Mouse (Mus musculus): Measurements from ENCODE around the gene Zdhhc23. TPM values are rescaled to one million over a fixed set of nuclear protein-coding genes. Genes with fewer than 3 reads are reported as not detected.

Zdhhc23 gene
- polyA plus RNA-seq, 1 experiment from 2014 or later, result 0.62 TPM

- H3K27ac ChIP-seq, result no peak overlapping the region
- no peak overlapping the region for H3K4me3 ChIP-seq
- H3K9me3 ChIP-seq, result no peaks in the 10 kb centered on the region
- no peak for ATAC-seq (ENCODE audit: low FRiP score, low read depth)
- no peaks in the 10 kb centered on the region for H3K36me3 ChIP-seq
- H3K9ac ChIP-seq, result no peak overlapping the region
- H3K4me2 ChIP-seq (replicated peaks), result no peak overlapping the region
- H3K4me1 ChIP-seq, result no peaks in the 10 kb centered on the region
- 82% methylated on average over 8 of the region's 8 CpGs for WGBS
- no peaks in the 10 kb centered on the region for H3K27me3 ChIP-seq
These were observed 19.5 kb upstream of the Zdhhc23 start for GRCm38 (mm10) chr16:43999111-43999510.

GRCm38 (mm10) chr16:43994623-43995022 lies 15.0 kb upstream of the Zdhhc23 start:
- Histone ChIP-seq H3K27ac (no peak overlapping the region), H3K4me1 (no peaks in the 10 kb centered on the region), H3K4me2 (replicated peaks) (no peak overlapping the region), H3K9me3 (no peaks in the 10 kb centered on the region), H3K27me3 (no peaks in the 10 kb centered on the region), H3K4me3 (no peak overlapping the region), H3K9ac (no peak overlapping the region), H3K36me3 (no peaks in the 10 kb centered on the region)
- ATAC-seq (ENCODE audit: low FRiP score, low read depth), result no peak
- 82% methylated on average over 3 of the region's 3 CpGs for WGBS

- Histone ChIP-seq H3K4me2 (replicated peaks) (no peak overlapping the region), H3K36me3 (no peaks in the 10 kb centered on the region), H3K27ac (no peak overlapping the region), H3K27me3 (no peaks in the 10 kb centered on the region), H3K4me1 (no peaks in the 10 kb centered on the region), H3K4me3 (no peak overlapping the region), H3K9ac (no peak overlapping the region), H3K9me3 (no peaks in the 10 kb centered on the region)
- ATAC-seq (ENCODE audit: low FRiP score, low read depth), result 0 out of 2 replicates have a peak, but pooled peaks have one; percentile 24
- WGBS, result 87% methylated on average over 4 of the region's 4 CpGs
These were observed 6.7 kb upstream of the Zdhhc23 start for GRCm38 (mm10) chr16:43986299-43986698.

- Histone ChIP-seq H3K4me1 (peaks cover 7% of the 10 kb centered on the region; the same call in 1 of the 2 replicates), H3K36me3 (no peaks in the 10 kb centered on the region), H3K9me3 (no peaks in the 10 kb centered on the region), H3K4me2 (replicated peaks) (peak overlapping the region; percentile 100), H3K9ac (peak overlapping the region; percentile 62), H3K4me3 (peak overlapping the region; percentile 73), H3K27me3 (peaks cover 25% of the 10 kb centered on the region), H3K27ac (no peak overlapping the region)
- 27% methylated on average over 9 of the region's 9 CpGs for WGBS
- no peak for ATAC-seq (ENCODE audit: low FRiP score, low read depth)
These were observed 569 bp upstream of the Zdhhc23 start for GRCm38 (mm10) chr16:43980110-43980609.

GRCm38 (mm10) chr16:43979010-43979327 lies 622 bp downstream of the Zdhhc23 start:
- Histone ChIP-seq H3K27me3 (peaks cover 25% of the 10 kb centered on the region), H3K4me2 (replicated peaks) (peak overlapping the region; percentile 100), H3K9ac (peak overlapping the region; percentile 62), H3K4me1 (peaks cover 7% of the 10 kb centered on the region; the same call in 1 of the 2 replicates), H3K9me3 (no peaks in the 10 kb centered on the region), H3K36me3 (no peaks in the 10 kb centered on the region), H3K4me3 (peak overlapping the region; percentile 73), H3K27ac (no peak overlapping the region)
- ATAC-seq (ENCODE audit: low FRiP score, low read depth), result no peak
- 9% methylated on average over 7 of the region's 7 CpGs for WGBS

- H3K4me3 ChIP-seq, result no peak overlapping the region
- peaks cover 6% of the 10 kb centered on the region for H3K27me3 ChIP-seq
- no peaks in the 10 kb centered on the region for H3K4me1 ChIP-seq
- ATAC-seq (ENCODE audit: low FRiP score, low read depth), result no peak
- no peak overlapping the region for H3K4me2 ChIP-seq (replicated peaks)
- no peaks in the 10 kb centered on the region for H3K9me3 ChIP-seq
- H3K36me3 ChIP-seq, result no peaks in the 10 kb centered on the region
- whole genome bisulfite sequencing, result 86% methylated on average over 22 of the region's 22 CpGs
- no peak overlapping the region for H3K9ac ChIP-seq
- H3K27ac ChIP-seq, result no peak overlapping the region
These were observed 5.9 kb downstream of the Zdhhc23 start for GRCm38 (mm10) chr16:43973606-43974220.

- ATAC-seq (ENCODE audit: low FRiP score, low read depth), result no peak
- Histone ChIP-seq H3K36me3 (no peaks in the 10 kb centered on the region), H3K9me3 (no peaks in the 10 kb centered on the region), H3K4me3 (no peak overlapping the region), H3K4me1 (no peaks in the 10 kb centered on the region), H3K9ac (no peak overlapping the region), H3K4me2 (replicated peaks) (no peak overlapping the region), H3K27ac (no peak overlapping the region), H3K27me3 (0 out of 2 replicates have a peak, but pooled peaks cover 2% of the 10 kb centered on the region)
- WGBS, result 87% methylated on average over 11 of the region's 11 CpGs
These were observed 6.4 kb downstream of the Zdhhc23 start for GRCm38 (mm10) chr16:43973147-43973546.

GRCm38 (mm10) chr16:43972391-43972790 lies 7.2 kb downstream of the Zdhhc23 start:
- Histone ChIP-seq H3K4me1 (no peaks in the 10 kb centered on the region), H3K4me2 (replicated peaks) (no peak overlapping the region), H3K36me3 (no peaks in the 10 kb centered on the region), H3K27me3 (0 out of 2 replicates have a peak, but pooled peaks cover 2% of the 10 kb centered on the region), H3K9ac (no peak overlapping the region), H3K4me3 (no peak overlapping the region), H3K9me3 (no peaks in the 10 kb centered on the region), H3K27ac (no peak overlapping the region)
- ATAC-seq (ENCODE audit: low FRiP score, low read depth), result no peak
- 85% methylated on average over 2 of the region's 2 CpGs for WGBS

GRCm38 (mm10) chr16:43971741-43972140 lies 7.8 kb downstream of the Zdhhc23 start:
- no peaks in the 10 kb centered on the region for H3K9me3 ChIP-seq
- H3K27me3 ChIP-seq, result 0 out of 2 replicates have a peak, but pooled peaks cover 2% of the 10 kb centered on the region
- H3K36me3 ChIP-seq, result no peaks in the 10 kb centered on the region
- no peak overlapping the region for H3K9ac ChIP-seq
- 88% methylated on average over 9 of the region's 9 CpGs for WGBS
- ATAC-seq (ENCODE audit: low FRiP score, low read depth), result no peak
- H3K4me1 ChIP-seq, result no peaks in the 10 kb centered on the region
- H3K4me2 ChIP-seq (replicated peaks), result no peak overlapping the region
- no peak overlapping the region for H3K27ac ChIP-seq
- H3K4me3 ChIP-seq, result no peak overlapping the region

- 92% methylated on average over 11 of the region's 11 CpGs for WGBS
- Histone ChIP-seq H3K4me3 (no peak overlapping the region), H3K4me2 (replicated peaks) (no peak overlapping the region), H3K4me1 (no peaks in the 10 kb centered on the region), H3K27ac (no peak overlapping the region), H3K9ac (no peak overlapping the region), H3K36me3 (no peaks in the 10 kb centered on the region), H3K9me3 (no peaks in the 10 kb centered on the region), H3K27me3 (0 out of 2 replicates have a peak, but pooled peaks cover 1% of the 10 kb centered on the region)
- no peak for ATAC-seq (ENCODE audit: low FRiP score, low read depth)
These were observed 8.4 kb downstream of the Zdhhc23 start for GRCm38 (mm10) chr16:43971189-43971588.

GRCm38 (mm10) chr16:43970426-43970825 lies 9.2 kb downstream of the Zdhhc23 start:
- H3K4me2 ChIP-seq (replicated peaks), result no peak overlapping the region
- H3K9ac ChIP-seq, result no peak overlapping the region
- no peaks in the 10 kb centered on the region for H3K36me3 ChIP-seq
- H3K4me3 ChIP-seq, result no peak overlapping the region
- no peaks in the 10 kb centered on the region for H3K4me1 ChIP-seq
- no peak overlapping the region for H3K27ac ChIP-seq
- H3K27me3 ChIP-seq, result no peaks in the 10 kb centered on the region
- no peak for ATAC-seq (ENCODE audit: low FRiP score, low read depth)
- H3K9me3 ChIP-seq, result no peaks in the 10 kb centered on the region
- WGBS, result 86% methylated on average over 3 of the region's 3 CpGs

- no peaks in the 10 kb centered on the region for H3K4me1 ChIP-seq
- H3K9ac ChIP-seq, result no peak overlapping the region
- no peaks in the 10 kb centered on the region for H3K9me3 ChIP-seq
- H3K4me3 ChIP-seq, result no peak overlapping the region
- WGBS, result 85% methylated on average over 13 of the region's 13 CpGs
- H3K27me3 ChIP-seq, result no peaks in the 10 kb centered on the region
- H3K36me3 ChIP-seq, result no peaks in the 10 kb centered on the region
- no peak for ATAC-seq (ENCODE audit: low FRiP score, low read depth)
- no peak overlapping the region for H3K4me2 ChIP-seq (replicated peaks)
- H3K27ac ChIP-seq, result no peak overlapping the region
These were observed 13.7 kb downstream of the Zdhhc23 start for GRCm38 (mm10) chr16:43965781-43966389.

Measured in limb, embryonic 13.5 days (tissue).